ENCODE assay signal across 17 mouse cellular contexts in the genomic region with DNA sequence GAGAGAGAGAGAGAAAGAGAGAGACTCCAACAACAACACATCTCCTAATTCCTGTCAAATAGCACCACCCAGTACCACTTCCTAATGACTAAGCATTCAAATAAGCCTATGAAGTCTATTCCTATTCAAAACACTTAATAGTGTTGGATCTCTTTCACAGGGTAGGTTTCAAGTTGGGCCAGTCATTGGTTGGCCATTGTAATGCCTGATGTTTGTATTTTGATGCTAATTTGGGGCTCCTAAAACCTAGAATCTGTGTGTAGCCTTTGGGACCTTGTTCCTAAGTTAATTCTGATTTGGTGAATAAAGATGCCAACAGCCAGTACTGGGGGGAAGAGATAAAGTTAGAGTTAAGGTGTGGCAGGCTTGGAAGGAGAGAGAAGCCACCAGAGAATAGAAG.
"Had no signal": no experiment of that assay in that cellular context is flagged by ENCODE, and none has a peak within 500 bp of the region (broad histone marks: within the 10 kb centered on the region; RNA-seq: fewer than 3 reads in every experiment).

No protein-coding gene starts in this region.

- H3K27me3 ChIP-seq: lung, embryonic 15.5 days; megakaryocyte, embryonic 14.5 days; midbrain, embryonic 15.5 days; neural tube, embryonic 12.5 days had no signal

- H3K9ac ChIP-seq: lung, embryonic 15.5 days; midbrain, embryonic 13.5 days; midbrain, embryonic 15.5 days; neural tube, embryonic 12.5 days had no signal

- H3K4me1 ChIP-seq: lung, embryonic 15.5 days; megakaryocyte, embryonic 14.5 days; neural tube, embryonic 12.5 days had no signal

- H3K4me3 ChIP-seq: lung, embryonic 15.5 days; megakaryocyte, embryonic 14.5 days; midbrain, embryonic 13.5 days; midbrain, embryonic 15.5 days; neural tube, embryonic 12.5 days had no signal

- ATAC-seq: lung, postnatal 0 days; midbrain, embryonic 13.5 days; midbrain, embryonic 15.5 days had no signal

- DNase-seq: lung, adult 2 months; lung, postnatal 14 days; lung, postnatal 36 days; right cerebral cortex, postnatal 25 days; right cerebral cortex, postnatal 4 days; spleen, adult 18-20 months; thymus, adult 18-20 months; thymus, postnatal 14 days; thymus, postnatal 36 days had no signal

- H3K4me2 ChIP-seq: lung, embryonic 15.5 days; midbrain, embryonic 11.5 days; midbrain, embryonic 13.5 days; midbrain, embryonic 15.5 days; neural tube, embryonic 12.5 days had no signal

- H3K36me3 ChIP-seq: lung, embryonic 15.5 days; midbrain, embryonic 13.5 days; midbrain, embryonic 15.5 days; neural tube, embryonic 12.5 days had no signal

- H3K27ac ChIP-seq: lung, embryonic 15.5 days; macrophage; midbrain, embryonic 13.5 days; midbrain, embryonic 15.5 days; neural tube, embryonic 12.5 days had no signal

- H3K9me3 ChIP-seq: lung, embryonic 15.5 days; megakaryocyte, embryonic 14.5 days; midbrain, embryonic 13.5 days; midbrain, embryonic 15.5 days; neural tube, embryonic 12.5 days had no signal
